Mouse (Mus musculus): ENCODE data around the gene Bnipl. TPM values are rescaled to one million over a fixed set of nuclear protein-coding genes. Genes with fewer than 3 reads are reported as not detected.

Bnipl gene
- polyA plus RNA-seq (2012; rRNA removed) = 0.02 and 0.04 TPM in 2 replicates

DNA sequence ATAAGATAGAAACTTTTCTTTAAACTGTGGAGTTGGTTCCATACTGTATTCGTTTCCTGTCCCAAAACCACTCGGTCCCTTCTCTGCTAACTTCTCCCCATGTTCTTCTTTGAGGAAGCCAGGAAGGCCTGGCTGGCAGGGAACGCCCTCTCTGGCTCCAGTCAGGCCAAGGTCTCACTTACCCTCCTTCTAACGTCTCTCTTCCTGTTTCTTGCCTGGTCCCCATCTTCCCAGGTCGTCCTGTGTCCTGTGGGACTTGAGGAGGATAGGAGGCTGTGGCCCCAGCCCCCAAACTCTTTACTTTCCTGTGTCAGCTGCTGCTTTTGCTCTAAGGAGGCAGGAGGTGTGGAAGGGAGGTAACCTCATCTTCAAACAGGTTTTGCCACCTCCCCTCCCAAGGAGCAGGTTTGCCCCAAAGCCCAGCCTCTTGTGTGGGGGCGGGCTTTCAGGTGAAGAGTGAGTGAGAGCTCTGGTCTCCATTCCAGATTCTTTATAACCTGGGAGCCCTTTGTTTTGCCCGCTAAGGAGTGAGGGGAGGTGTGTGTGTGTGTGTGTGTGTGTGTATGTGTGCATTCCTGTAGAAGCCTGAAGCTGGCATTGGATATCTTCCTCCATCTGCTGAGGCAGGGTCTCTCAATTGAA is at the start of gene Bnipl:
Bnipl (minus strand) TSS at position 411 of the 642 bp plus-strand sequence.

DNA sequence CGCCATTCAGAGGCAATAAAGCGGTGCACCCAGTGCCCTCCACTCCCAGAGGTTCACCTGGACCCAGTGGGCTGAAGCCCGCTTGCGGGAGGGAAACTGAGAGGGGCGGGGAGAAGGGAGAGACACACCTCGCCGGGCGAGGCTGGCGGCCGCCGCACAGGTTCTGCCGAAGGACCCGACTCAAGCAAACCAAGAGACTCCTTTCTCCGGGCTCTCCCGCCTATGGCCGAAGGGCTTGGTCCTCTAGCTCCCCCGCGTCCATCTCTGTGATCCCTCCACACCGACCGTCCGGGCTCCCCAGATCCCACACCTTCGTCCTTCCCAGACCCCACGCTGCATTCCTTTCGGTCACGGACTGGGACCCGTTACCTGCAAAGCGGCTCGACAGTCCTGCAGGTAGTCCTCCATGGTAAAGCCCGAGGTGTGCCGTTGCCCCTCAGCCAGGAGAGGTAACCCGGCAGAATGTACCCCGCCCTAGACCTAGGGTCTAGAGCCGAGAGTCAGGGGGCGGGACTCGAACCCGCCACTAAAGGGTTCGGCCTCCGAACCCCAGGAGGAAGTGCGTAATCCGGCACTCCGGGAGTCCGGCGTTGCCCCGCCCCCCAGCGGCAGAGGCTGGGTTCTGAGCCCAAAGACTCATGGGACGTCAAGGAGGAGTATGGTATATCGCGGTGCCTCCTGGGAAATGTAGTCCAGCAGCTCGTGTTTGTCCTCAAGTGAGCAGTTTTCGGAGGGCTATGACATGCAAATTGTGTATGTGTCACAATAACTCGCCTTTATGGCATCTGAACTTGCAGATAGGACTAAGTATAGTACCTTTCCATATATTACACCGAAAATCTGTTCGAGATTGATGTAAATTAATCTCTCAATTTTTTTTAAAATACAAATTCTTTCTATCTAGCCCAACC is 30.5 kb upstream of the Bnipl start, which contains the start of the genes Mindy1 and Prune1:
Mindy1 (plus strand) TSS at position 130 of the 911 bp plus-strand sequence.
Prune1 (minus strand) TSS at position 861 of the 911 bp plus-strand sequence.

GRCm38 (mm10) chr3:95241498-95241897 is 9.5 kb downstream of the Bnipl start, which contains the start of gene Gm128:
Gene Gm128, minus strand, starts transcription at chr3:95241598.

DNA sequence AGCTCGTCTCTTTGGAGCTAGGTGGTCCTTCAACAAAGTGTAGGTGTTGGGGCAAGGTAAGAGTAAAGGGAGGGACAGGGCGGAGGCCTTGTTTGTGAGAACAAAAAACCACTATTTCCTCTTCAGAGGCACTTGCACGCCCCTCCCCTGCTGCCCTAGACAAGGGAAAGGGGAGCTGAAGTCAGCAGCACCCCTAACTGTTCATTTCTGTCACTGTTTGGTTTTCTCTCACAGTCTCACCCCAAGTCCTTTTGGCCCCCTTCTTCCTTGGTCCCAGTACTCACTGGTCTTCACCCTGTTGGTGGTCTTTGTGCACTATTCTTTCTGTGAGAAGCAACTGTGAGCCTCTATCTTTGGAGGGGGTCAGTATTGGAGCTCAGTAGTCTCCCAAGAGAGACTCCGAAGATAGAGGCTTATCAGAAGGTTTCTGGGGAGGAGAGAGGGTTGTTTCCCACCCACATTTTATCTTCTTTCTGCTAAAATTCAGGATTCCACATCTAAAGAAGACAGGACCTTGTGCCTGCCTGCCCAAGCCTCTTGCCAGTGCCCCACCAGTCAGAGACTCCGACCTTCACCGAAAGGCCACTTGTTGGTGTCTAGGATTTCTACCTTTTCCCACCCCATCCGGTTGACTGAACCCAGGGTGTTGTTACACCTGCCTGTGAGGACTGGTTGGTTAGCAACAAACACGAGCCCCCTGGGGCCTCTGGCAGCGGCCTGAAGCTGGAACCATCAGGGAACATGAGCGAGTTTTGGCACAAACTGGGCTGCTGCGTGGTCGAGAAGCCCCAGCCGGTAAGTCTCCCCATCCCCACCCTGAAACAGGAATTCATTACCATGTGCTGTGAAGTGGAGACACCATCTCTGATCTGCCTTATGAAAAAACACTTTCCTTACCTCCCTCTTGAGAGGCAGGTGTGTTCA is 19.4 kb downstream of the Bnipl start, which contains the start of gene Mllt11:
Mllt11 (minus strand) TSS at position 874 of the 924 bp plus-strand sequence.

GRCm38 (mm10) chr3:95228148-95228893 is 22.7 kb downstream of the Bnipl start, which contains the start of gene Cdc42se1:
Gene Cdc42se1, plus strand, starts transcription at chr3:95228732.

DNA sequence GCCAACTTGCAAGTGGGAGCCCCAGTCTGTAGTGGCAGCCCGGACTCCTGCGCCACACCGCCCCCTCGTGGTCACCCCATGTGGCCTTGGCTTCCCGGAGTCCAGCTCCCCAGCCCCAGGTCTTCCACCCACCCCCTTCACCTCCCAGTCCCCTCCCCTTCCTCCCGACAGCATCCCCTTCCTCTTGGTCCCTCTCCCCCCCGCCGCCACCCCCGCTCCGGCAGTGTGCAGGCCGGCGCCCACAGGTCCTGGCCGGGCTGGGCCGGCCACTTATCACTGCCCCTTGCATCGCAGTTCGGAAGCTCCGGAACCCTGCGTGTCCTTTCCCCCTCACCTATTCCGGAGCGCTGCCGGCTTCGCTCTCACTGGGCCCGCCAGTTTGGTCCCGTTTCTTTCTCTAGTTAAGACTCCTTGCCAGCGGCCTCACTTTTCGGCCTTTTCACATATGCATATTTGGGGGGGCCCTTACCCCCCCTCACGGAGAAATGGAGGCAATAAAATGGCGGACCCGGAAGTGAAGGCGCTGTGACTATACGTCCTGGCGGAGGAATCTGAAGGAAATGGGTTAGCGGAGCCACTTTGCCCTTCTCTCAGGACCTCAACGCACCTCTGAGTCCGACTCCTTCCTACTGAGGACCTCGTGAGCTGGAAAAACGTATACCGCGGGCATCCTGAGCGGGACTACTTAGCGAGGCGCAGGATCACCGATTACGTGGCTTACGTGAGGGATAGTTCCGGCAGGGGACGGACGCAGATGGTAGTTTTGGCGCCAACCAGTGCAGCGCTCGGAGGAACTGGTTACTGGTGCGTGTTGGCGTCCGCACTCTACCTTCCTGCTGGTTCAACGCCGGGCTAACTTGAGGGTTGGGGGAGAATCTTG is 33.5 kb downstream of the Bnipl start, which contains the start of gene Gabpb2:
Gabpb2 (minus strand) TSS at position 662 of the 880 bp plus-strand sequence.

Other genes starting within 250 kb of the Bnipl start
- gene Zfp687, start 235.7 kb downstream of the Bnipl start, polyA plus RNA-seq (2012; rRNA removed) = 5.1 and 6.5 TPM in 2 replicates
- gene Psmd4, start 208.6 kb downstream of the Bnipl start, polyA plus RNA-seq (2012; rRNA removed) = 111 and 114 TPM in 2 replicates
- 8.4 and 8.5 TPM in 2 replicates for gene Pip5k1a, start 144.3 kb downstream of the Bnipl start, polyA plus RNA-seq (2012; rRNA removed)
- 21.2 and 23.2 TPM in 2 replicates for gene Vps72, start 140.2 kb downstream of the Bnipl start, polyA plus RNA-seq (2012; rRNA removed)
- 0.30 and 0.40 TPM in 2 replicates for gene Tmod4, start 126.7 kb downstream of the Bnipl start, polyA plus RNA-seq (2012; rRNA removed)
- gene Scnm1, start 117.2 kb downstream of the Bnipl start, polyA plus RNA-seq (2012; rRNA removed) = 32.8 and 34.1 TPM in 2 replicates
- 5.0 and 5.1 TPM in 2 replicates for gene Lysmd1, start 117.1 kb downstream of the Bnipl start, polyA plus RNA-seq (2012; rRNA removed)
- gene Tnfaip8l2, start 108.8 kb downstream of the Bnipl start, polyA plus RNA-seq (2012; rRNA removed) = 10.1 and 11.1 TPM in 2 replicates
- 1.3 and 1.5 TPM in 2 replicates for gene Sema6c, start 90.7 kb downstream of the Bnipl start, polyA plus RNA-seq (2012; rRNA removed)
- gene Gabpb2, start 33.3 kb downstream of the Bnipl start, polyA plus RNA-seq (2012; rRNA removed) = 9.5 and 10.4 TPM in 2 replicates
- gene Cdc42se1, start 22.5 kb downstream of the Bnipl start, polyA plus RNA-seq (2012; rRNA removed) = 25.1 and 25.3 TPM in 2 replicates
- gene Mllt11, start 19.0 kb downstream of the Bnipl start, polyA plus RNA-seq (2012; rRNA removed) = 3.4 and 3.8 TPM in 2 replicates
- gene Gm128, start 9.6 kb downstream of the Bnipl start, polyA plus RNA-seq (2012; rRNA removed) = 0.08 and 0.09 TPM in 2 replicates
- gene Mindy1, start 30.2 kb upstream of the Bnipl start, polyA plus RNA-seq (2012; rRNA removed) = 34.8 and 35.4 TPM in 2 replicates
- gene Prune1, start 30.9 kb upstream of the Bnipl start, polyA plus RNA-seq (2012; rRNA removed) = 7.7 and 8.3 TPM in 2 replicates
- gene Anxa9, start 56.0 kb upstream of the Bnipl start, polyA plus RNA-seq (2012; rRNA removed) = 1.6 and 1.8 TPM in 2 replicates
- 69.0 and 71.4 TPM in 2 replicates for gene Cers2, start 63.6 kb upstream of the Bnipl start, polyA plus RNA-seq (2012; rRNA removed)
- 11.2 and 13.2 TPM in 2 replicates for gene Setdb1, start 106.0 kb upstream of the Bnipl start, polyA plus RNA-seq (2012; rRNA removed)
- not detected in 2 replicates for gene 4930558C23Rik, start 151.6 kb upstream of the Bnipl start, polyA plus RNA-seq (2012; rRNA removed)
- 12.3 and 13.4 TPM in 2 replicates for gene Arnt, start 183.2 kb upstream of the Bnipl start, polyA plus RNA-seq (2012; rRNA removed)
- gene Ctsk, start 248.1 kb upstream of the Bnipl start, polyA plus RNA-seq (2012; rRNA removed) = 1.2 and 1.4 TPM in 2 replicates